Mouse (Mus musculus): ENCODE measurements around the gene Fam69a.
A peak's percentile ranks its signal among the peaks of the same experiment; 100 is the strongest.

- peak; percentile 63 for TF ChIP-seq CTCF (IDR thresholded peaks at IDR 0.05; ENCODE audit: low read depth)
- no peak for TF ChIP-seq EP300 (IDR thresholded peaks at IDR 0.05; ENCODE audit: low read depth)
Measured at GRCm38 (mm10) chr5:108034194-108034593, 47.3 kb upstream of the Fam69a start.
